Mouse (Mus musculus): Measurements from ENCODE around the gene Il1rapl1.

DNA sequence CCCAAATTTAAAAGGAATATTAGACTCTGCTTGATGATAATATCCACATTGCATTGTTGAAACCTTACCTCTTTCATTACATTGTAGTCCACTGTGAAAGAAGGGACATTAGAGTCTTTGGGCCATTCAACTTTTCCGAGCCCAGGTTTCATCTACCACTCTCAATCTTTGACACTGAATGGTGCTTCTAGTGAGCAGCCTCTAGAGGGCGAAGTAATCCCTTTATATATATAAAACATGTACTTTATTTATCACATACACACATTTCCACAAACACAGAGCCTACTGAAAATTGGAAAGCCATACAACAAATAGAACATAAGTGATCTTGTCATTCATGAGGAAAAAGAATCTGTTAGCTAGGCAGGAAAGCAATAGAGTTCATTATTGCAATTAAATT lies 459.8 kb downstream of the Il1rapl1 start:
- TF ChIP-seq CTCF (IDR thresholded peaks at IDR 0.05; ENCODE audit: low read depth) (peak; percentile 56), EP300 (optimal IDR thresholded peaks at IDR 0.05) (no peak)
